Mouse (Mus musculus) embryonic facial prominence, embryonic 13.5 days (tissue): Measurements from ENCODE around the gene Add1. TPM values are rescaled to one million over a fixed set of nuclear protein-coding genes. Genes with fewer than 3 reads are reported as not detected.
A peak's percentile ranks its signal among the peaks of the same experiment; 100 is the strongest.

ENCODE experiments used
- ATAC-seq: fragments of 200-750 bp; cut with Nextera tagmentation; 2 replicates; pipeline ENCODE4 v1.8.0; 2017; ENCODE audit warnings: low read depth; ENCODE audit not compliant: insufficient number of reproducible peaks, insufficient read depth, low FRiP score, low TSS enrichment
- H3K27ac ChIP-seq: fragments of 300-500 bp; sonication (generic); 2 replicates; pipeline ENCODE4 v1.5.1; 2015; ENCODE audit warnings: moderate library complexity, mild to moderate bottlenecking, inconsistent platforms
- H3K27me3 ChIP-seq: fragments of 300-500 bp; sonication (generic); 2 replicates; pipeline ENCODE4 v1.6.1; 2015; ENCODE audit warnings: mild to moderate bottlenecking, inconsistent platforms
- H3K36me3 ChIP-seq: fragments of 300-500 bp; sonication (generic); 2 replicates; pipeline ENCODE4 v1.6.1; 2015; ENCODE audit warnings: mild to moderate bottlenecking, inconsistent platforms
- H3K4me1 ChIP-seq: fragments of 300-500 bp; sonication (generic); 2 replicates; pipeline ENCODE4 v1.6.1; 2015; ENCODE audit warnings: inconsistent platforms
- H3K4me2 ChIP-seq: fragments of 300-500 bp; sonication (generic); 2 replicates; pipeline ENCODE4 v1.6.1; 2015; ENCODE audit warnings: moderate library complexity, mild to moderate bottlenecking, inconsistent platforms
- H3K4me3 ChIP-seq: fragments of 300-500 bp; sonication (generic); 2 replicates; pipeline ENCODE4 v1.5.1; 2015; ENCODE audit warnings: mild to moderate bottlenecking, inconsistent platforms
- H3K9ac ChIP-seq: fragments of 300-500 bp; sonication (generic); 2 replicates; pipeline ENCODE4 v1.6.1; 2015; ENCODE audit warnings: mild to moderate bottlenecking, inconsistent platforms
- H3K9me3 ChIP-seq: fragments of 300-500 bp; sonication (generic); 2 replicates; pipeline ENCODE4 v1.6.1; 2016; ENCODE audit warnings: inconsistent platforms
- WGBS: fragments of 180-500 bp; shearing (Covaris S2); methylation state at CpG from one replicate; pipeline ENCODE4 v1.1.7; 2015; ENCODE audit warnings: mixed read lengths; 5-methylcytosine and 5-hydroxymethylcytosine counted together
- microRNA-seq: library from miRNA; unstranded; fragments of <30 nt; microRNA quantifications from one replicate; pipeline ENCODE4, GENCODE M21; 2016
- polyA plus RNA-seq: library from polyadenylated mRNA; unstranded; fragments of >200 nt; fragmentation: Nextera tagmentation; extraction: Ambion mirVana; gene quantifications from 2 replicates; pipeline ENCODE4 v1.2.1, GENCODE M21; 2015

Add1 gene
- polyA plus RNA-seq, 1 experiment from 2014 or later, result 196 TPM

GRCm38 (mm10) chr5:34657556-34657955, 84.1 kb downstream of the Add1 start:
- ATAC-seq, result no peak
- H3K27ac ChIP-seq, result no peak overlapping the region
- no peak overlapping the region for H3K9ac ChIP-seq
- H3K4me1 ChIP-seq, result peaks cover 9% of the 10 kb centered on the region
- WGBS, result 95% methylated on average over 8 of the region's 8 CpGs
- no peak overlapping the region for H3K4me2 ChIP-seq
- H3K36me3 ChIP-seq, result peaks cover 51% of the 10 kb centered on the region
- no peak overlapping the region for H3K4me3 ChIP-seq
- no peaks in the 10 kb centered on the region for H3K27me3 ChIP-seq
- H3K9me3 ChIP-seq, result no peaks in the 10 kb centered on the region

- under 1% methylated on average over 60 of the region's 60 CpGs for WGBS
- H3K4me3 ChIP-seq, result peak within 1 kb of the TSS; percentile 76
- peaks cover 28% of the 10 kb centered on the region for H3K36me3 ChIP-seq
- peaks cover 9% of the 10 kb centered on the region for H3K4me1 ChIP-seq
- peak within 1 kb of the TSS; percentile 83 for H3K9ac ChIP-seq
- H3K27me3 ChIP-seq, result no peaks in the 10 kb centered on the region
- H3K27ac ChIP-seq, result peak within 1 kb of the TSS; percentile 93
- ATAC-seq, result peak; percentile 100
- peak within 1 kb of the TSS; percentile 73 for H3K4me2 ChIP-seq
- H3K9me3 ChIP-seq, result no peaks in the 10 kb centered on the region
Measured at GRCm38 (mm10) chr5:34659686-34660590, 86.5 kb downstream of the Add1 start, which contains the start of the genes Nop14 and Grk4. Gene Nop14, minus strand, starts transcription at chr5:34660148. Gene Grk4, plus strand, starts transcription at chr5:34660379.

GRCm38 (mm10) chr5:34660591-34661130, 87.2 kb downstream of the Add1 start:
- Histone ChIP-seq H3K9me3 (no peaks in the 10 kb centered on the region), H3K9ac (peak overlapping the region; percentile 83), H3K27ac (peak overlapping the region; percentile 93), H3K27me3 (no peaks in the 10 kb centered on the region), H3K4me1 (peaks cover 9% of the 10 kb centered on the region), H3K4me2 (peak overlapping the region; percentile 73), H3K36me3 (peaks cover 21% of the 10 kb centered on the region), H3K4me3 (peak overlapping the region; percentile 76)
- under 1% methylated on average over 57 of the region's 57 CpGs for WGBS
- no peak for ATAC-seq

- Histone ChIP-seq H3K9ac (no peak overlapping the region), H3K27ac (no peak overlapping the region), H3K4me1 (peaks cover 9% of the 10 kb centered on the region), H3K27me3 (no peaks in the 10 kb centered on the region), H3K4me3 (no peak overlapping the region), H3K9me3 (no peaks in the 10 kb centered on the region), H3K36me3 (peaks cover 10% of the 10 kb centered on the region), H3K4me2 (no peak overlapping the region)
- ATAC-seq, result no peak
- 88% methylated on average over 4 of the region's 4 CpGs for WGBS
Measured at GRCm38 (mm10) chr5:34661909-34662308, 88.4 kb downstream of the Add1 start.

DNA sequence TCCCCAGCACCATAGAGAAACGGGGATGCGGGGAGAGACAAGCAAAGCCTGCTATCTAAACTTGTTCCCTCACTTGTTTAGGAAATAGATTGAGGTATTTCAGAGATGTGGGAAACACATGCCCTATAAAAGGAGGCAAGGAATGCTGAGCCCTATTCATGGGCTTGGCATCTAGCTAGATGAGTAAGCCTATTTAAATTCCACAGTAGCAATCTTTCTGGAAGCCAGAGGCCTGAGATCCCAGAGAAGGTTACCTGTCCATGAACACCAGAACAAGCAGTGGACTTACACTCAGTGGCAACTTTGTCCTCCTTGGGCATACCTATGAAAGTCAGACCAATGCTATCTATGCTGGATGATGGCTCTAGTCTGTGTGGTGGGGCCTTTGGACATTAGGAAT, 89.8 kb downstream of the Add1 start:
- Histone ChIP-seq H3K27ac (no peak overlapping the region), H3K4me1 (peaks cover 8% of the 10 kb centered on the region), H3K9ac (no peak overlapping the region), H3K4me3 (no peak overlapping the region), H3K9me3 (no peaks in the 10 kb centered on the region), H3K36me3 (peaks cover under 1% of the 10 kb centered on the region; the same call in 1 of the 2 replicates), H3K27me3 (no peaks in the 10 kb centered on the region), H3K4me2 (no peak overlapping the region)
- ATAC-seq, result no peak
- WGBS, result 88% methylated on average over 2 of the region's 2 CpGs

DNA sequence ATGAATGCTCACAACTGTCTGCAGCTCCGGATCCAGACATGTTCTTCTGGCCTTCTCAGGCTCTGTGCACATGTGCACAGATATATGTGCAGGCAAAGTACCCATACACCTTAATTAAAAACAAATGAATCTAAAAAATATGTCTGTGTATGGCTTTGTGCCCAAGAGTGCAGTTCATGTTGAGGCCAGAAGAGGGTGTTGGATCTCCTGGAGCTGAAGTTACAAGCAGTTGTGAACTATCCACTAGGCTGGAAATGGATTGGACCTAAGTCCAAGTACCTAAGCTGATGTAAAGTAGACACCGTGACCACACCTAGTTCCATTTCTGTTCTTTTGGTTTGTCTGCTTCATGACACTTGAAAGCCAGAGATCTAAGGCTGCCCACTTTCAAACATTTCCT, 96.0 kb downstream of the Add1 start:
- no peaks in the 10 kb centered on the region for H3K27me3 ChIP-seq
- no peak overlapping the region for H3K27ac ChIP-seq
- H3K4me1 ChIP-seq, result no peaks in the 10 kb centered on the region
- 80% methylated on average over 2 of the region's 2 CpGs for WGBS
- H3K4me3 ChIP-seq, result no peak overlapping the region
- H3K36me3 ChIP-seq, result peaks cover 4% of the 10 kb centered on the region; the same call in 1 of the 2 replicates
- H3K9me3 ChIP-seq, result no peaks in the 10 kb centered on the region
- no peak for ATAC-seq
- no peak overlapping the region for H3K4me2 ChIP-seq
- H3K9ac ChIP-seq, result no peak overlapping the region

- Histone ChIP-seq H3K9me3 (no peaks in the 10 kb centered on the region), H3K27me3 (no peaks in the 10 kb centered on the region), H3K4me3 (no peak overlapping the region), H3K9ac (no peak overlapping the region), H3K27ac (no peak overlapping the region), H3K36me3 (peaks cover 4% of the 10 kb centered on the region; the same call in 1 of the 2 replicates), H3K4me2 (no peak overlapping the region), H3K4me1 (no peaks in the 10 kb centered on the region)
- ATAC-seq, result no peak
- 74% methylated on average over 4 of the region's 4 CpGs for WGBS
Measured at GRCm38 (mm10) chr5:34670280-34670679, 96.8 kb downstream of the Add1 start.

Small RNA genes within 50 kb of the gene (microRNA-seq; reads per million reads assigned to microRNA genes)
- 0.92 reads per million for gene Mir7036b

Other genes with a start within 250 kb of the Add1 start
- gene Rnf4, start 237.4 kb upstream of the Add1 start, polyA plus RNA-seq, result 157 and 170 TPM in 2 replicates
- gene Fam193a, start 203.7 kb upstream of the Add1 start, polyA plus RNA-seq, result 17.7 and 19.7 TPM in 2 replicates
- 24.6 and 25.2 TPM in 2 replicates for gene Tnip2, start 59.7 kb upstream of the Add1 start, polyA plus RNA-seq
- 8.3 and 13.9 TPM in 2 replicates for gene Sh3bp2, start 47.8 kb upstream of the Add1 start, polyA plus RNA-seq
- 129 and 146 TPM in 2 replicates for gene Mfsd10, start 63.5 kb downstream of the Add1 start, polyA plus RNA-seq
- gene Nop14, start 86.5 kb downstream of the Add1 start, polyA plus RNA-seq, result 29.4 and 32.5 TPM in 2 replicates
- 4.1 and 5.0 TPM in 2 replicates for gene Grk4, start 86.7 kb downstream of the Add1 start, polyA plus RNA-seq
- gene Htt, start 188.1 kb downstream of the Add1 start, polyA plus RNA-seq, result 15.5 and 15.6 TPM in 2 replicates